Mouse (Mus musculus) lung, postnatal 0 days (tissue): ENCODE results near the gene Tctex1d4.

Experiments used
- CTCF ChIP-seq: IDR thresholded peaks from 2 replicates; pipeline ENCODE4 v1.5.1; 2016; ENCODE audit warnings: antibody characterized with exemption, mild to moderate bottlenecking
- EP300 ChIP-seq: IDR thresholded peaks from 2 replicates; pipeline ENCODE4 v1.6.1; 2016; ENCODE audit warnings: antibody characterized with exemption, mild to moderate bottlenecking, control low read depth

DNA sequence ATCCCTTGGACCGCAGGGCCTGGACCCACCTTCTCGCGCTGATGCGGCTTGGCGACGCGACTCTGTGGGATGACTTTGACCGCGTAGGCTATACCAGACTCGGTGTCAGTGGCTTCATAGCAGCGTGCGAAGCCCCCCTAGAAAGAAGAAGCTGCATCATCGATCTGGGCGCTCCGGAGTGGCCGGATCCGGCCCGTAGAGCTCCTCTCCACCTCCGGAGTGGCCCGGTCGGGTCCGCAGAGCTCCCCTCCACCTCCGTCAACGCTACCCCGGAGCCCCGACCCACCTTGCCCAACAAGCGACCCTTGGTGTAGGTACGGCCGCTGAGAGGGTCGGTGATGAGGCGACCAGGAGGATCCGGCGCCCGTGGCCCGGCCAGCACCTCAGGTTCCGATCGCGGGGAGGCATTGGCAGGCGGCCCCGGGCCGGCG, 6.8 kb downstream of the Tctex1d4 start:
- TF ChIP-seq CTCF = no peak
- no peak for TF ChIP-seq EP300
